Mouse (Mus musculus) thymus, adult 18-20 months (tissue): ENCODE data around the gene Wdr90.

Source experiments
- DNase-seq, 2 experiments: peaks; one replicate each; pipeline ENCODE4 v3.0.0; 2022; ENCODE audit warnings: mixed read lengths in 2 of 2

Wdr90 gene

DNA sequence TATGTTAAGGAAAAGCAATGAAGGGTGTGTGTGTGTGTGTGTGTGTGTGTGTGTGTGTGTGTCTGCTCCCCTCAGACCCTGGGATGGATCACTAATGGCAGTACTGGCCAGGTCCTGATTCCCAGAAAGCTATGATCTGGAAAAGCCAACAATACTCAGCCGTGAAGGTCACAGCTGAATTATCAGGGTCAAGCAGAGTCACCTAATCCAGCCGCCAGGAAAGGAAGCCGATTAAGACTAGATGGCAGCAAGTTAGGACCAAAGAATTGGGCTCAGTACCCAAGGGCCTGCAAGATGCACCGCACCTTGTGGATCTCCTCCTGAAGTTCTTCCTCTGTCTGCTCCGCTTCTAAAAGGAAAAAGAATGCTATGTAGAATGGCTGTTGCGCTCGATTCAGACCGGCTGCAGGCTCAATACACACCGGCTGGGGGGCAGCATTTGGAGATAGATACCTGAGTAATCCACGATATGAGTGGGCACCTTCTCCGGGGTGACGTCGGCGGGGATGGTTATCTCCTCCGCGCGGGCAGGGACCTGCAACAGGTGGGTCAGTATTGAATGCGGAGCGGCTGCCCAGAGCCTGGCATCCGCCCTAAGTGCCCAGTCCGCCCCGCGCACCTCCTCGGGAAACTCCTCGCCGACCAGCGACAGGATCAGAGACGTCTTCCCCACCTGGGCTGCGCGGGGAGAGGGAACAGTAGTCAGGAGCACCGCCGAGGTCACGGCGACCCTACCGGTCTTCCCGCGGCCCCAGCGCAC, 17.5 kb downstream of the Wdr90 start:
- no peak for DNase-seq

DNA sequence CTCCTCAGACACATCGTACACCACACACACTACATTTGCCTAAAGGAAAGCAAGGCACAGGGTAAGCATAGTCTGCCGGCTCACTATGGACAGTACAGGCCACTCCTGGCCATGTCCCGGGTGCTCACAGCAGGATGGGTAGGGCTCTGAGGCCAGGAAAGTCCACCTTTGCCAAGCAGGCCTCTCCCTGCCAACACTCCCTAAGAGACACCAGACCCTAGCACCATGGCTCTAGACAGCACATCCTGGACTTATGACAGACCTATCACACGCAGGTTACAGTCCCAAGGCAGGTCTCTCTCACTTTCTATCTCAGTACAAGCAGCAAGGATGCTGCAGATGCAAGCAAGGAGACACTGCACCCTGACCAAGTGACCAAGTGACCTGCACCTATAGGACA, 18.2 kb downstream of the Wdr90 start:
- no peak for DNase-seq

DNA sequence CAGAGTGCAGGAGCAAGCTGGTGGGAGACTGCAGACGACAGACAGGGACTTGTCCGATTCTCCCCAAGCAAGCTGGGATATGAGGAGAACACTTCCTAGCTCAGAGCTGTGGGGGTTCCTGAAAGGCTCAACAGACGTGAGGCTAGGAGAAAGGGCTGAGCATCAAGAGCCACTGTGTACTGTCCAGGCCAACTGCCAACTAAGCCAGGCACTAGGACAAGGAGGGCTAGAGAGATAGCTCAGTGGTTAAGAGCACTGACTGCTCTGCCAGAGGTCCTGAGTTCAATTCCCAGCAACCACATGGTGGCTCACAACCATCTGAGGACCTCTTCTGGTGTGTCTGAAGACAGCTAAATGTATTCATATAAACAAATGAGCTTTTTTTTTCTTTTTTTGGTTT, 18.8 kb downstream of the Wdr90 start:
- no peak for DNase-seq

DNA sequence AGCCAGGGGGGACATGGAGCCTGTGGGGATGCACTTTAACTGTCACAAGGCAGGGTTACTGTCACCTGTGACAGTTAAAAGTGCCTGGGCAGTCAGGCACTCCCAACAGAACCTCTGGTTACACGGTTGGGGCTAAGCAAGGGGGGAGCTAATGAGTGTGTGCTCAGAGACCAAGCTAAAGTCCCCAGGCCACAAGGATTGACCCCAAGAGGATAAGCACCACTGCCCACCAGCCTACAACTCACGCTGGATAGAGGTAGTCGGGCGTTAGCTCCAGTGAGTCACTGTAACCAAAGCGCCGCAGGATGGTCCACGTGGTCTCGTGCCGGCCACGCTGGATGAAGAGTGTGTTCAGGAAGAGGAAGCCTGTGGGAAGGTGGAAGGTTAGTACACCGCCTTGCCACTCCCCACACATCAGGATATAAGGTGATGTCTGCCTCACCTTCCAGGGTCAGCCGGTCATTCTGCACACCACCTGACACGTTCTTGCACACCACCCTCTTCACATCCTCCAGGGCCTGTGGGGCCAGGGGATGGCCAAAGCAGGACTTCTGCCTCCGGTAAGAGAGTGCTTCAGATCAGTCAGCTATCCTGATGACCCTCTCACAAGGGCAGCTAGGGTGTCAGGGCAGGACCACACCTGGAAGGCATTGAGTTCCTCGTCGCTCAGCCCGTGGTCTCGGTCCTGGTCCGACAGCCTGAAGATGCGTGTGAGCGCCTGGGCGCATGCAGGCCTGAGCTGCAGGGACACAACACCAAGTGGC, 20.0 kb downstream of the Wdr90 start, which contains the start of gene Gm20683:
Gene Gm20683, minus strand, starts transcription at position 647 of the 764 bp plus-strand sequence.
- no peak for DNase-seq

DNA sequence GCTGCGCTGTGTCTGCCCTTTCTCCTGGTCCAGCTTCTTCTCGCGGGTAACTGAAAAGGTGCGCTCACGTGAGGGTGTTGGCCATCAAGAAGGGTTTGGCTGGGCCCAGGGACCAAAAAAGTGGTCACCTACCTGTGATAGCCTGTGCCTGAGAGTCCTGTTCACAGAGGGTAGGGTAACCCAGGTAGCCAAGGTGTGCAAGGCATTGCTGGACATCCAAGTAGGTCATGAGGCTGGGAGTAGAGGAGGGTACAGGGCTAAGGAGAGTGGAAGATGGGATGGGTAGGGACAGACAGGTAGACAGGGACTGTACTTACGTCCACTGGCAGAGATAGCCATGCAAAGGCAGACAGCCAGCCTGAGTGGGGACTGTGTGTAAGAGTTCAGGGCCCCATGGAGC, 20.8 kb downstream of the Wdr90 start:
- no peak for DNase-seq

DNA sequence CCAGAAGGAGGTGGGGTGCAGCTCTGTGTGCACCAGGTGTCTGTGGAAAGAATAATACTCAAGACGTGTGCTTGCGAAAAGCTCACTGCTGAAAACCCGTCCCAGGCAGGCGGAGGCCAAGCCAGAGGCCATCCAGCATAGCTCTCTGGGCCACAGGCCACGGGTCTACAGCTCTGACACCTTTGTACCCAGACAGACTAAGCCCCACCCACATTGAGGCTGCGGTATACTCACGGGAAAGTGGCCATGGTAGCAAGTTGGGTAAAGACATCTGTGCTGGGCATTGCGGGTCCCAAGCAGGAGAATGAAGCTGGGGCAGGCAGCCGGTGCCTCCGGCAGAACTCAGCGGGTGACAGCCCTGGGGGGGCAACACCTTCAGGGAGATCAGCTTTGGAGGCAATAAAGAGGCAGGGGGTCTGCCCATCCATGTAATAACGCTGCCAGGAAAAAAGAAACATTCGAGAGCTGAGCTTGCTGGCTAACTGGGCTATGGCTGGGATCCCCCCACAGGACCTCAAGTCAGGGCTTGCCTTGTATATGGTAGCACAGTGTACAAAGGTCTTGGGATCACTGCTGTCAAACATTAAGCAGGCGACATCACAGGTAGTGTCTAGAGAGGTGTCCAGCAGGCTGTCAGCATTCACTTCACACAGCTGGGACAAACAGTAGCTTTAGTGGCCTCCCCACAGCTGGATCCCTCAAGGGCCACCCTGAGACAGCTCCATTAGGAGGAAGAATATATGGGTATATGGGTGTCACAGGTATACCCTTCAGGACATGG, 21.7 kb downstream of the Wdr90 start:
- DNase-seq = no peak

DNA sequence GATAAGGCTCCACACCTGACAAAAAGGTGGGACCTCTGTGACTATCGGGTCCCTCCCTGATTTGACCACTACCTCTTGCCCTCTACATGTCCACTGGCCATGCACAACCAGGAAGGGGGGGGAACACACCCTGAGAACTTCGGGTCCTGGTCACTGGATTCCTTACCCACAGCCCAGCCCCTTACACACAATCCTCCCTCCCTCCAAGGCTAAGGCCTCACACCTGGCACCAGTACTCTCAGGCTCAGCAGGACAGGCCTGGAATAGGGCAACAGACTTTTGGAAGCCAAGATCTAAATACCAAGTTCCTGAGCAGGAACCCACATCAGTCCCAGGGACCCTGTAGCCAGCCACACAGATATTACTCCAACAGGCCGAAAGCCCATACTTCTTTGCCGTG, 22.4 kb downstream of the Wdr90 start:
- peak in 1 of 2 experiments; percentile 3 for DNase-seq

DNA sequence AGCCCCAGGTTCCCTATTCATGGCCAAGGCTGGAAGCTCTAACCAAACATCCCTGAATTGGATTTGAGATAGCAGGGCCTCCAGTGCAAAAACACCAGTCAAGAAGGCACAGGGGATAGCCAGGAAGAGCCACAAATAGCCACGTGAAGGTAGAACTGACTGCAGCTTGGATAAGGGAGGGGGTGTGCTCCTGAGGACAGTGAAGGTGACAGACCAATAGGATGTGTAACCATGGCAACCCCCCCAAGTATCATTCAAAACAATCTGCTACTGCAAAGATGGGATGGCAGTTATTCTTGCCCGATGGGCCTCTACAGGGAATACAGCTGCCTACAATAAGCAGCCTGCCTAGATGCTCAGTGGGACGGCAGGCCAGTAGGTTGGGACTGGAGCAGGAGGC, 23.8 kb downstream of the Wdr90 start:
- DNase-seq = no peak

DNA sequence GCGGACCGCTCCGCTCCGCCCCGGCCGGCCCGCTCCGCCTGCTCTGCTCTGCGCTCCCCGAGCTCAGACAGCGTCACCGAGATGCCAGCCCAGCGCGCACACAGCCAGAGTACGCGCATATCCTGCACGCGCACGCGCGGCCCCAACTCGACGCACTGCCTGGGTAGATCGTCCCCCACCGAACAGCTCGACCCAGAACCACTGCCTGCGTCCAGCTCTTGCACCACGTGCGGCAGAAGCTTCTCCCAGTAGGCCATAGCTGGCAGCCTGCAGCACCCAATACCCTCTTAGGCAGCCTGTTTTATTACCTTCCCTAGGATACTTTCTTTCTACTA, 24.3 kb downstream of the Wdr90 start, which contains the start of gene Rhbdl1:
Gene Rhbdl1, minus strand, starts transcription at position 220 of the 335 bp plus-strand sequence.
- no peak for DNase-seq

DNA sequence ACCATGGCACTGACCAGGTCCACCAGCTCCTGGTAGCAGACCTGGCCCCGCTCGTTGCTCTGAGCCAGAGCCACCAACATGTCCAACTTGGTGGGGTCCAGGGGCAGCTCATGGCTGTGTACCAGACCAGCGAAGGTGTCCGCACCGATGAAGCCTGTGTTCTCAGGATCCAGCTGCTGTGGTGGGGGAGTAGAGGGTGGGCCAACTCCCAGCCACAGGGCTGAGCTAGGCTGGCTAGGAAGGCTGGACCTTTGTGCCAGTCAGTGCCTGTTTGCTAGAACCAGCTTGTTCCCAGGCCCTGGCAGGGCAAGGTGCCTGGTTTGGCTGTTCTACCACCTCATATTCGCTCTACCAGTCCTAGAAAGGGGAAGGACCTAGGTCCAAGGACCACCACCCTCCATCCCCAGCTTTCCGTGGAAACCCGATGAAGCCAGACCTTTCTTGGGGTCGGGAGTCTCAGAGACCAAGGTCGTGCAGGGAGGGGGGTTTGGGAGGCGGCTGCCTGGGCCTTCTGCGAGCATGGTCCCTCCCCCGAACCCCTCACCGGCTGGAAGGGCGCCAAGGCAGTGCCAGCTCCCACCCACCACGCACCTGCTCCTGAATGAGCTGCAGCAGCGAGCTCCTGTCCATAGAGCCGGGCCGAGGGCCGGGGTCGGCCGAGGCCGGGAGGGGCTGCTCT, 24.8 kb downstream of the Wdr90 start:
- peak in 1 of 2 experiments; percentile 36 for DNase-seq

DNA sequence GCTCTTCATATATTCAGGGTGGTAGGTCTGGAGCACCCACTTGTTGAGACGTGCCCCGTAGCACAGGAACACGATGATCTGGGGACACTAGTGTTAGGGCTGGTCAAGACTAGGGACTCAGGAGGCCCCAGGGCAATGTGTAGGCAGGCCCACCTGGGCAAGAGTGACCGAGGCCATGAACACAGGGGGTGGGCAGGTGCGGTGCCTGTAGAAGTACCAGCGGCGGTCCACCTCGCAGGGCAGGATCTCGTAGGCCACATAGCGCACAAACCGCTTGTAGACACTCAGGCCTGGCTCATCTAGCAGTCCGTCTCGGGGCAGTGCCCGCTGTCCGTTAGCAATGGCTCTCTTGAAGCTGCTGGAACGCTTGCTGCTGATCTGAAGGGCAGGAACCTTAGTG, 25.5 kb downstream of the Wdr90 start:
- peak in 1 of 2 experiments; percentile 13 for DNase-seq

DNA sequence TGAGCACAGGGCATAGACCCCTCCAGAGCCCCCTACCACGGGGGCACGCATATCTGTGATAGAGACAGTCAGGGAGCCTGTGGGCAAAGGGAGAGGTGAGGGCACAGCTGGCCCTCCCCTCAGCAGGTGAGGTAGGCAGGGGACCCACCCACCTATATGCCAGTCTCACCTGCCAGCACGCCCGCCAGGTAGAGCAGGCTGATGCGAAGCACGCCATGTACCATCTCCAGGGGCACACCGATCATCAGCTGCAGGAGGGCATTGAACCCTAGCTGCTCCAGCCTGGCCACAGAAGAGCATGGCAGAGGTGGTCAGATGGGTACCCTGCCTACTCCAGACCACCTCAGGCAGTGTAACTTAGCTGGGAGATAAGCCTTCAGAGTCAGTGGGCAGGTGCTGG, 26.0 kb downstream of the Wdr90 start:
- no peak for DNase-seq

DNA sequence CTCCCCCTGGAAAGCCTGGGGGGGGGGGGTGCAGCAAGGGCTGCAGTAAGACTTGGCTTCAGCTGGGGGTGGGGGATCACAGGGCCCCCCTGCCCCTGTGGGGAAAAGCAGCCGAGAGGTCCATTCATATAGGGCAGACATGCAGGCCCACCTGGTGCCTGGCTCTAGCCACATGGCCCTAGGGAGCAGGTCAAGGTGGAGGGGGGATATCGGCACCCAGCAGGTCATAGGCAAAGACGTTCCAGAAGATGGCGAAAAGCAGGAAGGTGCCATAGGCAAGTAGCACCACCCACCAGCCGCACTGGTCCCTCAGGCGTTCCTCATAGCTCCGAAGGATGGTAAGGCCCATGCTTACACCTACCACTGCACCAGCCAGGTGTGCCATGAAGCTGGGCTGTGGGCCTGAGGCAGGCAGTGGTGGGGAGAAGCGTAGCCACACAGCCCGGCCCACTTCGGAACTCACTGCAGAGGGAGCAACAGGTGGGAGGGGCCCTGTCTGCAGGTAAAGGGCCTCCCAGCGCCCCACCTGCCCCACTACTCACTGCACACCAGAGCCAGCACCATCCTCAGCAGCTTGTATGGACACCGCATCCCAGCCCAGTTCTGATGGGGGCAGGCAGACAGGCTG, 26.6 kb downstream of the Wdr90 start:
- peak in 1 of 2 experiments; percentile 25 for DNase-seq

DNA sequence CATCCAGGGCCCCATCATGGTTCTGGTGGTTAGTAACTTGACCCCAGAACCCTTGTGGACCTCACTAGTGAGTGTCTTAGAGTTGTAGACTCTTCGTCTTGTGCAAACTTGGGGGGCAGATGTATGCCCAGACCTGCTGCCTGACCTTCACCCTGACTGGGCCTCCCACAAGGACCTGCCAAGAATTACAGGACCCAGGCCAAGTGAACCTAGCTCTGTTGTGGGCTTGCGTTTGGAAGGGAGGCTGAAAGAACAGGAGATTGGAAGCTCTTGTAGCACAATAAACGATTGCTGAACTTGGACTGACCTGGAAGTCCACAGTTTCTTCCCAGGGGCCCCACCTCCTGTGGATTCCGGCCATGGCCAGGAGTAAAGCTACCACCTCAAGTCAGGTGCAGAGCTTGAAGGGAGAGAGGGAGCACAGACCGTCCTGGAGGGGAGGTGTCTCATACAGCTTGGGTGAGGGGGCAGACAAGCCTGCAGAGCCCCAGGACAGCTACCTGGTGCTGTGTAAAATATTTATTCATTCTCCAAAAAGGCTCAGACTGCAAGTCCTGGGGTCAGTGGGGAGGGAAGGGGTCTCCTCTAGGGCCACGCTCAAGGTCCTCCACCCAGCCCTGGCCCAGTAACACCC, 27.2 kb downstream of the Wdr90 start:
- DNase-seq = peak in 1 of 2 experiments; percentile 19

DNA sequence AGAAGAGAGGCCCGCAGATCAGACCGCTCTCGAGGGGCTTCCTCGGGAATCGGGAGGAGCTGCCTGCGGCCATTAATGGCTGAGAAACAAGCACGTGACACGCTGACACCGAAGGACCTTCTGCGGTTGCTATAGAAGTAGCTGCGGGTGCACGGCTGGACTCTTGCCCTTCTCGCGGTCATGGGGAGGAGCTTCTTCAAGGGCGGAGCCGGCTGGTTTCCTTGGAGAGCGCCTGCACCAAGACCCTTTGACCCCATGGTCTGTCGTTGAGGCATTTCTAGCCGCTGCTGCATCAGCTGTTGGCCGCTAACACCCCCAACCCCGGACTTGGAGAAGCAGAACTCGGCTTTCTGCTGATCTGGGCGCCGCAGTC, 28.0 kb downstream of the Wdr90 start, which contains the start of gene Stub1:
Gene Stub1, minus strand, starts transcription at position 114 of the 373 bp plus-strand sequence.
- DNase-seq = peak; percentile 63 to 74

DNA sequence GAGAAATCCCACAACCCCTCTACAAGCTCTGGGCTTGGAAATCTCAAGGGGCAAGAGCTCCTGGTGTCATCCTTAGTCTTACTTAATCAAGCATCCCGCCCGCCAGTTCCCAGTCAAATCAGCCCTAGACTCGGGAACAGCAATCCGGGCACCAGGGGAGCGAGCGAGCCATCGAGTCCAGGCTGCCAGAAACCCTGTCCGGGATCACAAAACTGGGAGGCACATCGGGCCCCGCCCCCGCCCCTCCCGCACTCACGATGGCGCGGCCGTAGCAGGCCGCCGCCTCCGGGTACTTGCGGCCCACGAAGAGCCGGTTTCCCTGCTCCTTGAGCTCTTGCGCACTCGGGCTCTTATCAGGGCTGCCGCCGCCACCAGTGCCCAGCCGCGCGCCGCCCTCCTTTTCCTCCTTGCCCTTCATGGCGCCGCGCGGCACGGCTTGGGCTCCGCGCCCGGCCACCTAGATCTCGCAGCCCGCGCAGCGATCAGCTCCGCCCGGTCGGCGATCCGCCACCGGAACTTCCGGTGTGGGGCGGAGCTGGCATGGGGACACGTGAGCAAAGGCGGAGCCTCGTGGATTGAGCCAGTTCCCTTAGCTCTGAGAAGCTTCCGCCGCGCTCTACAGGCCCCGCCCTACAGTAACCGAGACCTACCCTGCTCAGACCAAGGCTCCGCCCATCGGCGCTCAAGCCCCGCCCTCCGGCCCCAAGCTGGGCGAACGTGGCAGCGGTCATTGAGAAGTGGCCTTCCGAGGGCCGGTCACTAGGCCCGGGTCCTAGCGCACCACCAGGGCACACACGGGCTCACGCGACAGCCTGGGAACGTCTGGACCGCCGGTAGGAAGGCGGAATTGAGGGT, 28.6 kb downstream of the Wdr90 start:
- DNase-seq = peak; percentile 97 to 98

DNA sequence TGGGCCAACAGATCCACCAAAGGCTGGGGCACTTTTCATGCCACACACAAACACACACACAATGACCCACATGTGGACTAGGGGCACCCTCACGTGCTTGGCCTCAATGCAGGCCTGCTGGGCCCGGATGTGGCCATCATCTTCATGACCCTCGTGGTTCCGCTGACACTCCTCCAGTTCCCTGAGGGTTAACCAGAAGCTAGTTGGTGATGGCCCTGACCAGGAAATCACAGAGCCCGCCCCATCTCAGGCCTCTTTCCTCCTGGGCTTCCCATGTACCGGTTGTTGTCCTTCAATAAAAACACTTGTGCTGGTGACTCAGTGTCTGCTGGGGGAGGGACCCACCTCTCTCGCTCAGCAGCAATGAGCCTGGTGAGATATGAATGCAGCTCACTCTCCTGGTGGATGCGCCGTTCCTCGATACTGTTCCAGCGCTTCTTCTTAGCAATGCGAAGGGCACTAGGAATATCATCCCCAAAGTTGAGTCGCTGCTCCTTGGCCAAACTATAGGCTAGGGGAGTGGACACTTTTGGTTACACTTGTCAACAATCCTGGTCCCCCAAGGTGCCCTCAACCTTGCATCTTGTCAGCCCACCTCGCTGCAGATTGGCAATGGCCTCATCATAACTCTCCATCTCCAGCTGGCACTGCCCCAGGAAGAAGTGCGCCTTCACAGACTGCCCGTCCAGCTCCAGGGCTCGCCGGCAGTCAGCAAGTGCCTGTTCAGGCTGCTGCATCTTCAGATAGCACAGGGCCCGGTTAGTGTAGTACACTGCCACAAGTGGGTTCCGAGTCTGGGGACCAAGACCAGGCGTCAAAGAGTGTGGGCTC, 29.6 kb downstream of the Wdr90 start:
- DNase-seq = peak in 1 of 2 experiments; percentile 18

DNA sequence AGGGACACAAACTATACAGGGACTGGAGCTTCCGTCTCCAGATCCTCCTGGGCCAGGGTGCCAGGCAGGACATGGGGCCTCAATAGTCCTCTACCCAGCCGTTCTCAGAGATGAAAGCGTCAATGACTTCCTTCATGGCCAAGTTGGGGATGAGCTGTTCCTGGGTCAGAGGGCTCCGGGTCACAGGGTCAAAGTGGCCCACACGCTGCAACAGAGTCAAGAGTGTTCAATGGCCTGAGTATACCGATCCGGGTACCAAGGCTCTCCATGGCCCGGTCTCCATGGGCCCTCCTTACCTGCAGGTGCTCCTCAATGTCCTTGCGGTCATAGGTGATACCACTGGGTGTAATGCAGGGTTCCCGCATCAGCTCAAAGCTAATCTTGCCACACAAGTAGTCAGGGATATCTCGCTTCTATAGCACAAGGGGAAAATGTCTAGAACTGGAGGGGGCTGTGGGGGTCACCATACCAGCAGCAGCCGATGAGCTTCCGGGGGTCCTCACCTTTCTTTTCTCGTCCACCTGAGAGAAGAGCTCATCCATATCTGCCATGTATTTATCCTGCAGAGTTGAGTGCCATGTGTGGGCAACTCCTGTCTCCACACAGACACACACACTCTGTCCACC, 30.4 kb downstream of the Wdr90 start:
- DNase-seq = no peak

DNA sequence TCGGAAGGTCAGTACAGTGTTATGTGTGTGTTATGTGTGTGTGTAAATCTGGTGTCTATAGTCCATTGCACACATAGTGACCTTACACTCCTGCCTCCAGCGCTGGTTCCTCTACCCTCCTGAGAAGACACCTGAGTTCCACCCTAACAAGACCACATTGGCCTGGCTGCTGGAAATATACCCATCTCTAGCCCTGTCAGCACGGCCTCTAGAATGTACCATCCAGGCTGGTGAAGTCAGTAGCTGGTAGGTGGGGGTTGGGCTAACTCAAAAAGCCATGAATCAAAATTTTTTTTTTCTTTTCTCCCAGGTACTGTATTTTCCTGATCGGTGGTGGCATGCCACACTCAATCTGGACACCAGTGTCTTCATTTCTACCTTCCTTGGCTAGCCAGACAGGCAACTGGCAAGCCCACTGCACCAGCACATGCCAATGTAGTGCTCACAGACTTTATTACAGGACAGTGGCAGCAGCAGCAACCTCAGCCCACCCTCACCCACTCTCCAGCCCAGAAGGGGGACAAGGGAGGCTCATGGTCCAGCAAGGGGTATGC, 31.0 kb downstream of the Wdr90 start:
- DNase-seq = peak in 1 of 2 experiments; percentile 9
